28 mouse cellular contexts compared by ENCODE assay signal in the genomic region with DNA sequence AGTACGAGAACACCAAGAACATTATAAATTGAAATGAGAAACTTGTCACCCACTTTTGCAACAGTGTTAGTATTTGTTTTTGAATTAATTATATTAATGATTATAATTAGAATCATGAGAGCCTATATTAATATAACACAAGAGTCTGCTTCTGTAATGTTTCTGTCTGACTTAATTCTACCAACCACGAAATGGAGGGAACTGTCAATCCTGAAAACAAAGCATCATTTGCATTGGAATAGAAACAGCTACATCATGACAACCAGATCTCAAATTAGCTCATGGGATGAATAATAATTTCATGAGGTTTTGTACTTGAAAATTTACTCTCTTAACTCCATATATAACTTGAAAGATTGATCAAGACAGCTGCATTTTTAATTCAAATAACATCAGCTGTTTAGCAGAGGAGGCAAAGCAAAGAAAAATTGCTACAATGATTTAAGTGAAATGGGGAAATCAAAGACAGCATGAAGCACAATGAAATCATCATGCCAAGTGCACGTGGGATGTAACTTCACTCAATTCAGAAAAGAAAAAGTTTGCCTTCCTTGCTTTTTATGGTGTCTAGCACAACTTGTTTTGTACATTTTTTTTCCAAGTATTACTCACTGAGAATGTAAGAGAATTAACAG.
DNase-seq lines count a peak whose midpoint lies in the region; ATAC-seq lines count a peak whose summit lies in the region.
"Had no signal": no experiment of that assay in that cellular context is flagged by ENCODE, and none has a peak within 500 bp of the region (broad histone marks: within the 10 kb centered on the region; RNA-seq: fewer than 3 reads in every experiment).

No protein-coding gene starts in this region.

- ATAC-seq in forebrain, embryonic 13.5 days, result peak; percentile 81
- ATAC-seq: activated CD4-positive, CD25-positive, alpha-beta regulatory T cell, adult 4 months; hindbrain, postnatal 0 days; inflammation-experienced regulatory T-cells, adult 6 months; intestine, embryonic 16.5 days had no signal

- H3K4me2 ChIP-seq in forebrain, embryonic 13.5 days, result no peak overlapping the region
- H3K4me2 ChIP-seq: embryonic facial prominence, embryonic 12.5 days; embryonic facial prominence, embryonic 15.5 days; heart, embryonic 12.5 days; heart, embryonic 15.5 days; hindbrain, embryonic 14.5 days had no signal

- H3K4me1 ChIP-seq in forebrain, embryonic 13.5 days, result no peaks in the 10 kb centered on the region
- no peaks in the 10 kb centered on the region for H3K4me1 ChIP-seq in forebrain, embryonic 10.5 days
- H3K4me1 ChIP-seq: embryonic facial prominence, embryonic 12.5 days; embryonic facial prominence, embryonic 15.5 days; heart, embryonic 12.5 days; heart, embryonic 15.5 days; hindbrain, embryonic 10.5 days had no signal

- no peaks in the 10 kb centered on the region for H3K27me3 ChIP-seq in forebrain, embryonic 13.5 days
- no peaks in the 10 kb centered on the region for H3K27me3 ChIP-seq in forebrain, embryonic 10.5 days (ENCODE audit: poor library complexity, severe bottlenecking)
- H3K27me3 ChIP-seq: embryonic facial prominence, embryonic 12.5 days; embryonic facial prominence, embryonic 15.5 days; heart, embryonic 12.5 days; heart, embryonic 15.5 days had no signal

- 56% methylated on average over 3 of the region's 3 CpGs for WGBS in forebrain, embryonic 13.5 days
- 86% methylated on average over 3 of the region's 3 CpGs for WGBS in forebrain, embryonic 10.5 days

- H3K36me3 ChIP-seq in forebrain, embryonic 13.5 days (ENCODE audit: poor library complexity, severe bottlenecking), result no peaks in the 10 kb centered on the region
- H3K36me3 ChIP-seq in forebrain, embryonic 10.5 days (replicated peaks), result no peaks in the 10 kb centered on the region
- H3K36me3 ChIP-seq: embryonic facial prominence, embryonic 12.5 days; embryonic facial prominence, embryonic 15.5 days; heart, embryonic 12.5 days; heart, embryonic 15.5 days; hindbrain, embryonic 10.5 days had no signal

- H3K27ac ChIP-seq in forebrain, embryonic 13.5 days, result no peak overlapping the region
- H3K27ac ChIP-seq in forebrain, embryonic 10.5 days, result no peak overlapping the region
- H3K27ac ChIP-seq: embryonic facial prominence, embryonic 12.5 days; embryonic facial prominence, embryonic 15.5 days; gastrocnemius, adult 2 months; heart, embryonic 15.5 days; hindbrain, embryonic 10.5 days; hindbrain, embryonic 14.5 days; hindbrain, postnatal 0 days had no signal

- H3K9ac ChIP-seq in forebrain, embryonic 13.5 days, result no peak overlapping the region
- H3K9ac ChIP-seq: embryonic facial prominence, embryonic 12.5 days; embryonic facial prominence, embryonic 15.5 days; heart, embryonic 12.5 days; heart, embryonic 15.5 days; hindbrain, embryonic 14.5 days had no signal

- 0 out of 2 replicates have a peak, but pooled peaks cover 3% of the 10 kb centered on the region for H3K9me3 ChIP-seq in forebrain, embryonic 13.5 days (replicated peaks)
- H3K9me3 ChIP-seq in forebrain, embryonic 10.5 days, result no peaks in the 10 kb centered on the region
- H3K9me3 ChIP-seq: embryonic facial prominence, embryonic 12.5 days; embryonic facial prominence, embryonic 15.5 days; heart, embryonic 12.5 days; heart, embryonic 15.5 days; hindbrain, embryonic 10.5 days had no signal

- H3K4me3 ChIP-seq in forebrain, embryonic 13.5 days, result no peak overlapping the region
- H3K4me3 ChIP-seq in forebrain, embryonic 10.5 days, result no peak overlapping the region
- H3K4me3 ChIP-seq: embryonic facial prominence, embryonic 12.5 days; embryonic facial prominence, embryonic 15.5 days; gastrocnemius, adult 2 months; heart, embryonic 12.5 days; heart, embryonic 15.5 days; hindbrain, embryonic 10.5 days had no signal

- no peak for DNase-seq in forebrain, embryonic 10.5 days (ENCODE audit: extremely low spot score, low spot score)
- DNase-seq in layer of hippocampus, adult 9-11 months, result peak; percentile 14
- no peak for DNase-seq in layer of hippocampus, postnatal 25 days (ENCODE audit: extremely low spot score in 1 of 2, low spot score in 1 of 2)
- DNase-seq in telencephalon, adult 2 months (ENCODE audit: low read depth, low spot score), result peak; percentile 18
- DNase-seq in right cerebral cortex, postnatal 4 days, result no peak
- DNase-seq: adrenal gland, adult 8-10 months; adrenal gland, postnatal 25 days; cerebellum, adult 11 months; cerebellum, adult 2 months; cerebellum, adult 9-11 months; cerebellum, postnatal 25 days; gastrocnemius, adult 2 months; gastrocnemius, postnatal 25 days; heart, adult 18-20 months; heart, postnatal 10 days; heart, postnatal 36 days; kidney, adult 18-20 months had no signal

Comparison
In these comparisons a context has a peak if more than half of its experiments do, and no peak if none do; other contexts are left out.
1. DNase-seq: peak in layer of hippocampus, adult 9-11 months (single experiment) and telencephalon, adult 2 months (single experiment); none in forebrain, embryonic 10.5 days (single experiment), layer of hippocampus, postnatal 25 days (0 of 2) and right cerebral cortex, postnatal 4 days (single experiment).